Mouse (Mus musculus) lung, postnatal 0 days (tissue): ENCODE measurements at regions not wholly inside any gene's neighbourhood (a gene's known extent, or its start where the extent isn't known, plus 50 kb on each side); places are given as distances from the start of the nearest gene placed in this dataset.

Source experiments
- ATAC-seq: fragments of 200-750 bp; cut with Nextera tagmentation; 2 replicates; pipeline ENCODE4 v1.8.0; 2017; ENCODE audit warnings: moderate library complexity
- DNase-seq: peaks from one replicate; pipeline ENCODE4 v3.0.0-alpha.2; 2016; ENCODE audit warnings: low spot score
- H3K27ac ChIP-seq: fragments of 300-500 bp; sonication (generic); 2 replicates; pipeline ENCODE4 v1.5.1; 2014; ENCODE audit warnings: antibody characterized with exemption, mild to moderate bottlenecking, low read length, mixed read lengths
- H3K27me3 ChIP-seq: fragments of 300-500 bp; sonication (generic); replicated peaks from 2 replicates; pipeline ENCODE4 v1.6.1; 2014; ENCODE audit warnings: low read length, mixed read lengths; ENCODE audit not compliant: insufficient read depth
- H3K36me3 ChIP-seq: fragments of 300-500 bp; sonication (generic); 2 replicates; pipeline ENCODE4 v1.6.1; 2014; ENCODE audit warnings: low read length, mixed read lengths; ENCODE audit not compliant: insufficient read depth
- H3K4me1 ChIP-seq: fragments of 300-500 bp; sonication (generic); 2 replicates; pipeline ENCODE4 v1.6.1; 2014; ENCODE audit warnings: antibody characterized with exemption, low read depth, low read length, mixed read lengths; ENCODE audit not compliant: insufficient read depth
- H3K4me2 ChIP-seq: fragments of 300-500 bp; sonication (generic); replicated peaks from 2 replicates; pipeline ENCODE4 v1.6.1; 2014; ENCODE audit warnings: low read depth, mild to moderate bottlenecking, low read length, moderate library complexity, mixed read lengths
- H3K4me3 ChIP-seq: fragments of 300-500 bp; sonication (generic); 2 replicates; pipeline ENCODE4 v1.5.1; 2014; ENCODE audit warnings: low read depth, low read length
- H3K9ac ChIP-seq: fragments of 300-500 bp; sonication (generic); replicated peaks from 2 replicates; pipeline ENCODE4 v1.6.1; 2014; ENCODE audit warnings: low read depth, mild to moderate bottlenecking
- H3K9me3 ChIP-seq: fragments of 300-500 bp; sonication (generic); 2 replicates; pipeline ENCODE4 v1.6.1; 2016; ENCODE audit warnings: low read length, mixed read lengths
- CTCF ChIP-seq: IDR thresholded peaks from 2 replicates; pipeline ENCODE4 v1.5.1; 2016; ENCODE audit warnings: antibody characterized with exemption, mild to moderate bottlenecking
- EP300 ChIP-seq: IDR thresholded peaks from 2 replicates; pipeline ENCODE4 v1.6.1; 2016; ENCODE audit warnings: antibody characterized with exemption, mild to moderate bottlenecking, control low read depth
- WGBS: fragments of 180-500 bp; shearing (Covaris S2); extraction: QIAGEN DNeasy Blood & Tissue Kit; methylation state at CpG from one replicate; pipeline ENCODE4 v1.1.7; 2014; 5-methylcytosine and 5-hydroxymethylcytosine counted together

DNA sequence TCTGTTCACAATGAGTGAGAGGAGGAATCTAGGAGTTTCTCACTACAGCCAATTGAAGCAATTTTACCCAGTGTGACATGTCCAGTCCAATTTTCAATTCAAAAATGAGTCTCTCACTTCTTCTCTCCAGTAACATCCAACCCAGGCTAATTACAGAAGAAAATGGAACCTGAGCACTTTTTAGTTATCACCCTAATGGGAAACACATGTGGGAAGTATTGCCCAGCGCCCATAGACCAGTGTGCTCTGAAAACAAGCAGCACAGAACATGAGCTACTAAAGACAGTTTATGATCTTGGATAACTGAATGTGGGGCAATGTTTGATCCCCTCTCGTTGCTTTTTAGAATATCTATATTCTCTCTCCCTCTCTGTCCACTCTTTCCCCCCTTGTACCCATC lies 70.5 kb upstream of the Efemp1 start:
- no peaks in the 10 kb centered on the region for H3K36me3 ChIP-seq
- H3K4me3 ChIP-seq = no peak overlapping the region
- no peaks in the 10 kb centered on the region for H3K27me3 ChIP-seq
- ATAC-seq (no peak), DNase-seq (no peak)
- no peak overlapping the region for H3K27ac ChIP-seq
- WGBS = 51% methylated on average over 2 of the region's 2 CpGs
- H3K9me3 ChIP-seq = no peaks in the 10 kb centered on the region
- no peak overlapping the region for H3K4me2 ChIP-seq
- no peak for TF ChIP-seq EP300
- TF ChIP-seq CTCF = no peak
- no peak overlapping the region for H3K9ac ChIP-seq
- H3K4me1 ChIP-seq = no peaks in the 10 kb centered on the region

DNA sequence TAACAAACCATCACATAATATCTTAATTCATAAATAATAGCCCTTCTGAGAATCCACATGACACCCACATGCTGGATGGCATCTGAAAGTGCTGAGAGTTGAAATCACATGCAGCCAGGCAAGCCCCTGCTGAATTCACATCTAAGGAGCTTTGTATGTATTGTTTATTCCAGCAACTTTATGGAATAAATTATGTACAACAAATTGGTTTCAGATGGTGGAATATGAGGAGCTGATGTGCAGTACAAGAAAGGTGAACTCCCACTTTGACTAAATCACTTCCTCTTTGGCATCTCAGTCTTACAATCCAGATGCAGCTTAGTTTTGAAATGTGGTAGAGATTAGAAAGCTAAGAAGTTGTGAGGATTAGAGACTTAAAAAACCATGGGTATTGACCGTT lies 82.2 kb upstream of the Efemp1 start:
- no peak for DNase-seq

DNA sequence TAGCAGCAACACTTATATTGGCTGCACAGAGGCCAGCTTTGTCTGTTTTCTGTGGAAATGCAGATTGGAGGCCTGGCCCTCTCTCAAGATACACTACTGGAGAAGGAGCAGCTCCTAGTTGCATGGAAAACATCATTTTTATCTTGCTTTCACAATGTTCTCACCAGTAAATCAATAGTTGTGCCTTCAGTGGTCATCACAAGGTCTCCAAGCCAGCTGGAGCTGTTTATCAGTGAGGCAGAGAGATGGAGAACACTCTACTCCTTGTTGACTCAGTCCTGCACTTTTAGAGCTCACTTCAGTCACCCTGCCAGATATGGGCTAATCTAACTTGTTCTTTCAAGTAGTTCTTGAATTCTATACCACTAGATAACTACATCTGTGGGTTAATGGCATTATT lies 92.3 kb upstream of the Efemp1 start:
- Histone ChIP-seq H3K27me3 (no peaks in the 10 kb centered on the region), H3K36me3 (no peaks in the 10 kb centered on the region), H3K27ac (no peak overlapping the region), H3K9me3 (no peaks in the 10 kb centered on the region), H3K4me2 (no peak overlapping the region), H3K4me3 (no peak overlapping the region), H3K4me1 (no peaks in the 10 kb centered on the region), H3K9ac (no peak overlapping the region)
- DNase-seq (no peak), ATAC-seq (no peak)
- TF ChIP-seq EP300 (no peak), CTCF (no peak)

More for the DNA sequence above, 82.2 kb upstream of the Efemp1 start:
- H3K9me3 ChIP-seq = no peaks in the 10 kb centered on the region
- H3K36me3 ChIP-seq = no peaks in the 10 kb centered on the region
- WGBS = 85% methylated on average over 1 of the region's 1 CpGs
- no peak overlapping the region for H3K4me3 ChIP-seq
- TF ChIP-seq CTCF (no peak), EP300 (no peak)
- H3K27ac ChIP-seq = no peak overlapping the region
- H3K9ac ChIP-seq = no peak overlapping the region
- no peaks in the 10 kb centered on the region for H3K4me1 ChIP-seq
- no peak for ATAC-seq
- H3K4me2 ChIP-seq = no peak overlapping the region
- H3K27me3 ChIP-seq = no peaks in the 10 kb centered on the region

DNA sequence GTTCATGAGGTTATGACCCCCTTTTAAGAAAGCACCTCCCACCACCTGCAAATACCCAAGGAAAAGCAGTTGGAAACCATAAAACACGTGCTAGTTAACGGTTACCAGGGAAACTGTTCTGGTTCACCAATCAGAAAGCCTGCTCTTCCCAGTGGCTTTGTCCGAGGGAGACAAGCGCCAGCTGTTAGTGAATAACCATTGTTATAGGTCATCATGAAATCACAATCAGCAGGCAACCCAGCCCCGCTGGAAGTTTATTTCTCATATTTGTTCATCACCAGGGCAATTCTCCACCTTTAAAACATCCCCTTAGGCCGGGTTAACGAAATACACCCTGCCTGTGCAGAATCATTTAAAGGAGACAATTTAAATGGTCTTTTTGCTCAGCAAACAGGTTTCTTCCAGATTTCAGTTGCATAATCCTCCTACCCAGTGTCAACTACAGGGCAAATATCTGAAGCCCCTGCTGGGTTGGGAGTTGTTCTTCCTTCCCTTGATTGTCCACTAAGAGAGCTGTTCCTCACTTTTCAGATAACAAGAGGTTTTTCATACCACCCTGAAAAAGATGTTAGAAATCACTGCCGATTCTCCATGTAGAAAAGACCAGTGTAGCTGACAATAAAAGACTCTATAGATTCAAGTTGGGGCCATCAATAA lies 117.9 kb upstream of the Efemp1 start:
- H3K4me3 ChIP-seq = no peak overlapping the region
- TF ChIP-seq CTCF (no peak), EP300 (no peak)
- H3K27me3 ChIP-seq = no peaks in the 10 kb centered on the region
- H3K27ac ChIP-seq = no peak overlapping the region
- H3K4me1 ChIP-seq = no peaks in the 10 kb centered on the region
- no peak overlapping the region for H3K4me2 ChIP-seq
- no peak for ATAC-seq
- H3K9me3 ChIP-seq = no peaks in the 10 kb centered on the region
- no peak overlapping the region for H3K9ac ChIP-seq
- WGBS = 19% methylated on average over 8 of the region's 8 CpGs
- no peak for DNase-seq
- H3K36me3 ChIP-seq = no peaks in the 10 kb centered on the region

DNA sequence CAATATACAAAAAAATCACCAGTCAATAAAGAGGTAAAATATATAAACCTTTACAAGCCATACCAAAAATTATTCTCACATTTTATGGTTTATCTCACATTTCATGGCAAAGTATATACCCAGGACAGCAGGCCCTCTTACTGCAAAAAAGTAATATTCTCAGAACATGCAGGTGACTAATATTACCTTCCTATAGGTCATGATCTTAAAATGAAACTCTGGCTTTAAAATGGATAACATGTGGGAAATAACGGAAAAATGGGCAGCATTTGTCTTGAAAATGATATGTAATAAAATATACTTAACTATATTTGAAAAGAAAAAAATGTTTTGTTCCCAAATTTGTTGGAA lies 118.4 kb upstream of the Efemp1 start:
- ATAC-seq (no peak), DNase-seq (no peak)
- H3K4me1 ChIP-seq = no peaks in the 10 kb centered on the region
- H3K4me2 ChIP-seq = no peak overlapping the region
- no peak overlapping the region for H3K4me3 ChIP-seq
- no peaks in the 10 kb centered on the region for H3K36me3 ChIP-seq
- no peak overlapping the region for H3K27ac ChIP-seq
- H3K27me3 ChIP-seq = no peaks in the 10 kb centered on the region
- TF ChIP-seq EP300 = no peak
- TF ChIP-seq CTCF = no peak
- no peaks in the 10 kb centered on the region for H3K9me3 ChIP-seq
- 72% methylated on average over 1 of the region's 1 CpGs for WGBS
- no peak overlapping the region for H3K9ac ChIP-seq

DNA sequence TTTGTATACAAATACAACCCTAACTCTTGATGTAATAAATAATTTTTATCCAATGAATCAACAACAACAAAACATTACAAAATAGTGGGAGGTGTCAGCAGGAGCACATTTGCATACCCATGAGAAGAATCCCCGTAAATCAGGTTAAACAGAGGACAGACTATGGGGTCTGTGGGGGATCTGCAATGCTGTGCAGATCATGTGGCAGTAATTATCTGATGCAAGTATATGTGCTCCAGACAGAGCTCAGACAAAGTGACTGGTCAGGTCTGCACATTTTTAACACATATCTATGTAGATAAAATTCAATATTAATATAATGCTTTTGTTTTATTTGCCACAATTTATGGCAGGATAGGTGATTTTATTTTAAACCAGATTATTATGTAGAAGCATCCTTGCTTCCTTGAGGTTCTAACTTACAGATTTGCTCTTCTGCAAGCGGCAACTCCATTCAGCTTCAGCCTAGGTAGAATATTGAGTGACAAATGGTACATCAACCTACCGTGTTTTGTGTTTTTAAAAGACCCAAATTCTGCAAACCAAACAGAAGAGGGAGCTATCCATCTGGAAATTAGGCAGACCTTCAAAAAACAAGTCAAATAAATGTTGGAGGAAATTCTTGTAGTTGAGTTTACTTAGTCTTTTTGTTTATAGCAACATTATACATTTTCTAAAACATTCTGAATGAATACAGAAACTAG lies 119.0 kb upstream of the Efemp1 start:
- Histone ChIP-seq H3K27ac (no peak overlapping the region), H3K4me1 (no peaks in the 10 kb centered on the region), H3K36me3 (no peaks in the 10 kb centered on the region), H3K4me2 (no peak overlapping the region), H3K9ac (no peak overlapping the region), H3K27me3 (no peaks in the 10 kb centered on the region), H3K4me3 (no peak overlapping the region), H3K9me3 (no peaks in the 10 kb centered on the region)
- no peak for TF ChIP-seq CTCF
- no peak for TF ChIP-seq EP300
- ATAC-seq (no peak), DNase-seq (no peak)
- WGBS = 56% methylated on average over 3 of the region's 3 CpGs
